Mouse (Mus musculus): Measurements from ENCODE around the gene Otud7b.

The Otud7b gene

DNA sequence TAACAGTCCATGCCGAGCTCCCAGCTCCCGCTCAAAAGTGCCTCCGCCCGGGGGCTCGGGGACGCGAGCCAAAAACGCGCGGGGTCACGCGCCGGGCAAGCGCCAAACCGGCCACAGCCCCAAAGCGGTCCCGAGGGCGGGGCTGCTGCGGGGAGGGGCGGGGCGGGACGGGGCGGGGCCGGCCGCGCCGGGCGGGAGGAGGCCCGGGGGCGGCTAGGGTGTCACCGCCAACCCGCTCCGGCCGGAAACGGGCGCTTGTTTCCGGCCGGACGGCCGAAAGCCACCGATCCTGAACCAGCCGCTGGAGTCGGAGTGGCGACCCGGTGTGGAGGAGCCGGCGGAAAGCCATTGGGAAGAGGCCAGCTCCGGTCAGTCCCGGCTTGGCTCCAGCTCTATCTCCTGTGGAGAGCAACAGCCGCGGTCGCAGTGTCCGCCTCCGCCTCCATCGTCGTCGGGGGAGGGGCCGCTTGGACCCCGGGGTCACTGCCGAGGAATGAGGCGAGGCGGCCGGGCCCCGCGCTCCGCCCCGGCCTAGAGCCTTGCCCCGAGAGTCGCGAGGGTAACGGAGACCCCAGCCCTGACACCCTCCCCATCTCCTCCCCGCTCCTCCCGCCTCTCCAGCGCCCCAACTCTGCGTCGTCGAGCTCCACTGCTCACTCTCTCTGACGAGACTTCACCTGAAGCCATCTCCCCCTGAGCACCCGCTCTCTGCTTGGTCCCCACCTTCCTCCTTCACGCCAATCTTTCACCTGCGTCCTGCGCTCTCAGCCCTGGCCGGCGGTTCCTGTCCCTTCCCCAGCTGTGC is at the start of gene Otud7b:
Gene Otud7b, plus strand, starts transcription at position 267 of the 805 bp plus-strand sequence.
- DNase-seq (ENCODE audit: low spot score in 2 of 2): peak; percentile 65 to 80

DNA sequence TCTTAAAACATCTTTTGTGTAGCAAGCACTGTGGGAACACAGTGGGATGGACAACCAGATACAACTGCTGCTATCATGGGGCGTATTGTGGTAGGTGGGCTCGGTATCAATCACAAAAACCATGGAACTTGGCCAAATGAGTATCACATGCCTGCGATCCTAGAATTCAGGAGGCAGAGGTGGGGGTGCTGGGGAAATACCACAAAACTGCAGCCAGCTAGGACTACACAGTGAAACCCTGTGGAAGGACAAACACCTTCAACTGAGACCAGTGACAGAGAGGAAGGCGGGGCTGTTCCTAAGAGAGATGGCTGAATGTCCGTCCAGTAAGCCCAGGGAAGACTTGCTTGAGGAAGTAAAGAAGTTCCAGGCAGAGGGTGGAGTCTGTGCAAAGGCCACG is 49.0 kb upstream of the Otud7b start:
- DNase-seq (ENCODE audit: low spot score in 2 of 2): no peak

DNA sequence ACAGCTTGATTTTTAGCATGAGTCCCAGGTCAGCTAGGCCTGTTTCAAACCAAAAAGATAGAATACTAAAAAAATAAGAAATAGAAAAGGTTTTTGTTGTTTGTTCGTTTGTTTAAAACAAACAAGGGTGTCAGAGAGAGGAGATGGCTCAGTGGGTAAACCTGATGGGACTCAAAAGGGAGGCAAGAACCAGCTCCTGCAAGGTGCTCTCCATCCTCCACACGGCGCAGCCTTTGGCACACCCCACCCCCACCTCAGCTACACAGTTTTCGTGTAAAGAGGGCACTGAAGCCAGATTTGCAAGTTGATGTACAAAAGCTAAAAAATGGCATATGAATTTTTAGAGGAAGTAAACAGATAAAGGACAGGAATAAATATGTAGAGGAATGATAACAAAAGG is 48.3 kb upstream of the Otud7b start:
- DNase-seq (ENCODE audit: low spot score in 2 of 2): no peak

DNA sequence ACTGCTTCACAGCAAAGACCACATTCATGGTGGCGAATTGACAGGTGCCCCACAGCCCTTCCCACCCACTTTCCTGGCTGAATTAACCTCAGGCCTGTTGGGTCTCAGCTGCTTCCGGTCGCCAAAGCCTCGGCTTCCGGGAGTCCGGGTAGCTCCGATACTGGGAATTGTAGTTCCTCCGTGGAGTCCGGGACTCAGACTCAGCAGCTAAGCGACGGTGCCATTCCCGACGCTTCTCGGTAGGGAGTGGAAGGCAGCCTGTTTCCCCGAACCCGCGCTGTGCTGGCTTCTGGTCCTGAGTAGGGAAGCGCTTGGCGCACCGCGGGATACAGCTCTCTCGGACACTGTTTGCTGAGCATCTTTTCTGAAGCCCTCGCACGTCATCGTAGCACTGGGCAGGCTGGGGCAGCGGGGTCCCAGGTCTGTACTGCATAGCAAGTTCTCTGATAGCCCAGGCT is 46.6 kb upstream of the Otud7b start:
- peak; percentile 78 to 79 for DNase-seq (ENCODE audit: low spot score in 2 of 2)

DNA sequence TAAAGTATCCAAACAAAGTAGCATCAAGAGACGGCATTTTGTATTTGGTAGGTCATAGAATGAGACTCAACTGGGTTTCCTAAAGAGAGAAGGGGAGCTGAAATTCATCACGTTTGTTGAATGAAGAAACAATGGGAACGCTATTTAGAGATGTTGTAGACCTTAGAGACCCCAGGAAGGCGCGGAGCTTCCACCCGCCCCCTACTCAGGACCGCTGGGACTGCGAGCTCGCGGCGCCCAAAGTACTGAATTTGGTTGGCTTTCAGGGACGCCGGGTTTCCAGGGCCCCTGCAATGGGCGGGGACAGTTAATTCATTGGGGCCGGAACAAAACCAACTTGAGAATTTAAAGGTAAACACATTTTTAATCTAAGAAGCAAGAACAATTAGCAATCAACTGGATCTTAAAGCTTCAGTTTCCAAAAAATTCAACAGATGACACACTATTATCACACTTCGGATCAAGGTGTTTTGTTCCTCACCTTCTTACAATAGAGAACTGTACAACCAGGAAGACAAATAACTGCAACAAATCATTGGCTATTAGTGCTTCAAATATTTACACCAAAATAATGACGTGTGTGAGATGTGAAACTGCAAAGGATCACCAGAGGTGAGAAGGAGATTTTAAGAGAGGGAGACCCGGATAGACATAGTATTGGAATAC is 46.0 kb upstream of the Otud7b start, which contains the start of gene Vps45:
Gene Vps45, minus strand, starts transcription at position 236 of the 666 bp plus-strand sequence.
- DNase-seq (ENCODE audit: low spot score in 2 of 2): peak; percentile 54 to 55

DNA sequence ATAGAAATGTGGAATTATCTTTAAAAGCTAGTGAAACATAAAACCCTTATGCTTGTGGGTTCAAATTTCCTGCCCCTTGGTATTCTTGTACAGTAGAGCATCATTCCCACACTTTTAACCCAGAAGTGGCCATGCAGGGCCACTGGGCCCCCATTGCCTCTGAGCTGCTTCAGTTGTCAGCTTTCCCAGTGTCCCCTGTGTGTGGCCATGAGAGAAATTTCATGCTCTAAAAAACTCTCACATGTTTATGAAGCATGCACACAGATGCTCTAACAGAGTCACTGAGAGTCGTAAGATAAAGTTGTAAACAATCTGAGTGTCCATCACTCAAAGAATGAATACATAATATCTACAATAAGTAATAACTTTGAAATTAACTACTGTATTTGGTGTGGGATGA is 44.2 kb upstream of the Otud7b start:
- no peak for DNase-seq (ENCODE audit: low spot score in 2 of 2)

DNA sequence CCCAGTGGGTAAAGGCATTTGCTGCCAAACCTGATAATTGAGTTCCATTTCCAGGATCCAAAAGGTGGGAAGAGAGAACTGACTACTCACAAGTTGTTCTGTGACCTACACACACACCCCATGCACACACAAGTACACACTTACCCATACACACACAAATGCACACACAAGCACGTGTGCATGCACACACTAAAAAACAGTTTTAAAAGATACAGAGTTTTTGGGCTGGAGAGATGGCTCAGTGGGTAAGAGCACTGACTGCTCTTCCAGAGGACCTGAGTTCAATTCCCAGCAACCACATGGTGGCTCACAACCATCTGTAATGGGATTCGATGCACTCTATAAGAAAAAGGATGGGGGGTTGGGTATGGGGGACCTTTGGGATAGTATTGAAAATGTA is 41.0 kb upstream of the Otud7b start:
- no peak for DNase-seq (ENCODE audit: low spot score in 2 of 2)

DNA sequence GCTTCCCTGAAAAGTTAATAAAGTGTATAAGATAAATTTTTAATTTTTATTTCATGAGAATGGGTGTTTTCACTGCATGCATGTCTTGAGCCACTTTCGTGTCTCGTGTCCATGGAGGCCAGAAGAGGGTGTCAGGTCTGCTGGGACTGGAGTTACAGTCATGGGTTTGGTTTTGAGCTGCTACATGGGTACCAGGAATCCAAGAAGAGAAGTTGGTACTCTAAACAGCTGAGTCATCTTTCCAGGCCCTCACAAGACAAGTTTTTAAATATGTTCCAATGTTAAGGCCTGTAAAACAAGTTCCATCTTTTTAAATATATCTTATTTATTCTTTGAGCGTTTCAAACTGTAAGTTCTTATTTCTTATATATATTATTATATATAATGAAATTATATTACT is 40.1 kb upstream of the Otud7b start:
- no peak for DNase-seq (ENCODE audit: low spot score in 2 of 2)

DNA sequence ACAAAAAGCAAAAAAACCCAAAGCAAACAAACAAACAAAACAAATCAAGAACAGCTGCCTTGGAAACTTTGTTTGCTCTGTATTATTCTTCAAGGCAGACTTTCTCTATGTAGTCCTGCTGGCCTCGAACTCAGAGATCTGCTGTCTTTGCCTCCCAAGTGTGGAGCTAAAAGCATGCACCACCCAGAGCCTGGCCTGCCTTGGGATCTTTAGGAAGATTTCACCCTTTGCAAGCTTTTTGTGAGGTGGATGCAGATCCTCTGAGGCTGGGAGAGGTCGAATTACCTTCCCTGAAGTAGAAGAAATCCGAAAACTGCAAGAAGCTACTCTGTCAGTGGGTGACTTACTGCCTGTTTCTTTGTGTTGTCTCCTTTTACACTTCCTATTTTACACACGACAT is 39.2 kb upstream of the Otud7b start:
- DNase-seq (ENCODE audit: low spot score in 2 of 2): no peak

DNA sequence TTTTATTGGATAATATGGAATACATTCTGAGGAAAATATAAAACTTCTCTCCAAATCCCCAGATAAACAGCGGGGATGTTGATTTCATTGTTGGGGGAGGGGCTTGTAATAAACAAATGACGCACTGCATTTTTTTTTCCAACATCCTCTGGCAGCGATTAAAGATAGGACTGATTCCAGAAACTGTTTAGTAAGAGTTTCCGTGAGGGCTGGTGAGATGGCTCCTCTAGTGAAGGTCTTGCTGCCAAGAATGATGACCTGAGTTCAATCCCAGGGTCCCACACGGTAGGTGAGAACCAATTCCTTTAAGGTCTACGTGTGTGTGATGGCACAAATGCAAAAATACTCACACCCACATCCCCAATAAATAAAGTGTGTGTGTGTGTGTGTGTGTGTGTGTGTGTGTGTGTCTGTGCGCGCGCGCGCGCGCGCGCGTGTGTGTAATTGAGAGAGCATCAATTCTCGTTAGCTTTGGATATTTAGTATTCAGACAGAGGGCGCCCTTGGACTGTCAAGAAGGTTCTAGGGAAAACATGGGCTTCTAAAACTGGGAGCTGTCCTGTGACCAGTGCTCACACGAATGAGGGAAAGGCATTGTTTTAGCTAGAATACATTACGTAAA is 38.5 kb upstream of the Otud7b start:
- peak; percentile 21 to 42 for DNase-seq (ENCODE audit: low spot score in 2 of 2)

DNA sequence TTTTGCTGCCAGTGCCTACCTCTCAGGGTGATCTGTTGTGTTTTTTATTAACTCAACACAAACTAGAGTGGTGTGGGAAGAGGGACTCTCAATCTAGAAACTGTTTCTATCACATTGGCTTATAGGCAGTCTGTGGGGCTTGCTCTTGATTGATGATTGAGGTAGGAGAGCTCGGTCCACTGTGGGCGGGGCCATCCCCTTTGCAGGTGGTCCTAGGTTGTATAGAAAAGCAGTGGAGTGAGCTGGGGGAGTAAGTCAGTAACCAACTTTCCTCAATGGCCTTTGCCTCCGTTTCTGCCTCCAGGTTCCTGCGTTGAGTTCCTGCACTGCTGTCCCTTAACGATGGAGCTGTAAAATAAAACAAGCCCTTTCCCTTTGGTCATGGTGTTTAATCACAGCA is 37.6 kb upstream of the Otud7b start:
- no peak for DNase-seq (ENCODE audit: low spot score in 2 of 2)

DNA sequence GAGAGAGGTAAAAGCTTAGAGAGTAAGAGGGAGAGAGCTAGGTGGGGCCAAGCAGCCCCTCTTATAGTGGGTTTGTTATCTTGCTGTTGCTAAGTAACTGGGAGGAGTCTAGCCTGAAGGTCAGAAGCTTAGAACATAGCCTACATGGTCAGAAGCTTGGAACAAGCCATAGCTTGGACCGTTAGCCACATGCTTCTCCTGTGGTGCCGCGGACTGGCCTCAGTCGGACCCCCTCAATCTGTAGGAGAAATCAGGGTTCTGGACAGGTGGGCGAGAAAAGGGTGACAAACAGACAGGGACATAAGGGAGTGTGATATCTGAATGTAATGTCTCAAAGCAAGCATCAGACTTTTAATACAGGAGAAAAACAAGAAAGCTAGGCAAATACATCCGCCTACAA is 35.3 kb upstream of the Otud7b start:
- no peak for DNase-seq (ENCODE audit: low spot score in 2 of 2)

DNA sequence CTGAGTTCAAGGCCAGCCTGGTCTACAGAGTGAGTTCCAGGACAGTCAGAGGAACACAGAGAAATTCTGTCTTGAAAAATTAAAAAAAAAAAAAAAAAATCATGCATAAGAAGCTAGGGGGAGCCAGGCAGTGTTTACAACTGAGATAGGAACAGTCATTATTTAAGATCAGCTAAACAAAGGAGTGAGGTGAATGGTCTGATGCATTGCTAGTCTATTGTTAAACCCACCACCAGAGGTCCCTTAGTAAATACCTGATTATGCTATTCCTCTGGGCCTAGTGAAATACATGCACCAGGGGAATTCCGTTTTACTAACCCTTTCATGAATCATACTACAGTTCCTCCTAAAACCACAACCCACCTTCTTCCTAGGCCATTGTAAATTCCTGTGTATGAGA is 34.8 kb upstream of the Otud7b start:
- DNase-seq (ENCODE audit: low spot score in 2 of 2): no peak

DNA sequence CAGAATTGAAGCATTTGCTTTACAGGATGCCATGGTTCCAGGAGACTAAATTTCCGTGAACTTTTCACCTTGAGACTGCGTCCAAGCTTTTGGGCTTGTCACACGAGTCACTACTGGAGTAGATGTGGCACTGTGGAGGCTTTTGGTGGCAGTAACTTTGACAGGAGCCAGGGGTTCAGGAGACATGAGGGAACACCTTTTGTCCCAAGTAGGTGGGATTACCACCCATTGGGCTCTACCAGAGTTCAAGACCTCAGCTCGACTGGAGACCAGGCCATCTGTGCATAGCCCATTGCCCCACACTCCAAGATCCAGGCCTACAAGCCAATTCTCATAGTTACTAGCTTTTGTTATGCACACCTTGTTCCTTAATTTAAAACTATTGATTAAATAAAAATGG is 34.1 kb upstream of the Otud7b start:
- DNase-seq (ENCODE audit: low spot score in 2 of 2): no peak

DNA sequence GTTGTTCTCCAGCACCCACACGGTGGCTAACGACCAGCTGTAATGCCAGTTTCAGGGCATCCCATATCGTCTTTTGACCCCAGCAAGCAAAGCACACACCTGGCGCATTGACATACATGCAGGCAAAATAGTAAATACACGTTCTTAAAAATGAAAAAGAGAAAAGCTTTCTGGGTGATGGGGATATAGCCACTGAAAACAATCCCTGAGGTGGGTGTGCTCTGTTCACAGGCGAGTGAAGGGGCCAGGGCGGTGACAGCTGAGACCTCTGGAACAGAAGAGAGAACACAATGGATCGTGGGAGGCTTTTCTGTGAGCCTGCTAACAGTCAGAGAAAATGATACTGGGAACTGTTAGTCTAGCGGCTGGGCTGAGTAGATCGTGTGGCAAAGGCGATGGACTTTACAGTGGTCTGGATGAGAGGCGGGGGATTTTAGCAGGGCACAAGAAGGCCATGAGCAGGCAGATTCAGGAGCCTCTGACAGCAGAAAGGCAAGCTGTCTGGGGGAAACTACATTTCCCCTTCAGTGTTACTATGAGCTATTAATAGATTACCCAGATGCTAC is 31.3 kb upstream of the Otud7b start:
- DNase-seq (ENCODE audit: low spot score in 2 of 2): no peak

DNA sequence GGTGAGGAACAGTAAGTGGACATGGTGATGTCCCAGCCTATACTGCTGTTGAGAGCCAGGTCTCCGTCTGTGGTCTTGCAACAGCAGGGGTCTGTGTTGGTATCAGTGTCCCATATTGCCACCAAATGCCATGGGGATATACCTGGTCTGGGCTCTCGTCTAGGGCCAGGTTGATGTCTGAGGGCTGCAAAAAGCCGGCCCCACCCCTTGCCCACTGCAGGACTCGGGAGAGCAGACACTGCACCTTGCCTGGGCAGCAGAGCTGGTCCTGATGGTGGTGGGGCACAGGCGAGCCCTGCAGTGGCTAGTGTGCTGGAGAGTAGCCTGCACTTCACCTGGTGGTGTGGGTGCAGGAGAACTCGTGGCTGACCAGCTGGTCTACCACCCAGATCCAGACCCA is 26.3 kb upstream of the Otud7b start:
- DNase-seq (ENCODE audit: low spot score in 2 of 2): no peak

DNA sequence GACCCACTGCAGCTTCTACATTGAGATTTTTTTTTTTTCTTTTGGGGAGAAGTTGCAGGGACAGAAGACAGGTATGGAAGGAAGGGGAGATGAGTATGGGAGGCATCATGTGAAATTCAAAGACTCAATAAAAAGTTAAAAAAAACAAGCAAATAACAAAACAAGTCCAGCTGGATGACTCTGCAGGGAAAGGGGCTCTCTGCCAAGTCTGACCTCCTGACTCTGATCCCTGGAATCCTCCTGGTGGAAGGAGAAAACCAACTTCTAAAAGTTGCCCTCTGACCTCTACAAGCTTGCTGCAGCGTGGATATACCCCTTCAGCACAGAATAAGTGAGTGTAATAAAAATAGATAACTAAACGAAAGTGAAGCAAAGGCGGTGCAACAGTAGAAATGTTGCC is 25.6 kb upstream of the Otud7b start:
- DNase-seq (ENCODE audit: low spot score in 2 of 2): no peak

DNA sequence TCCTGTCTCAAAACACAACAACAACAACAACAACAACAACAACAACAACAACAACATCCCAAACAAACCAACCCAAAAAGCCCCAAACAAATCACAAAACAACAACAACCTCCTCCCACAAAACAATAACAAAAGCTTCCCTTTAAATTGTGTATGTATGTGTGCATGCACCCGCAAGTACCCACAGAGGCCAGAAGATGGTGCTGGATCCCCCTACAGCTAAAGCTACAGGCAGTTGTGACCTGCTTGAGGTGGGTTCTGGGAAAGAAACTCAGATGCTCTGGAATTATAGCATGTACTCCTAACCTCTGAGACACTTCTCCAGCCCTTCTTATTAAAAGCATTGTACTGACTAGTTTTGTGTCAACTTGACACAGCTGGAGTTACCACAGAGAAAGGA is 23.3 kb upstream of the Otud7b start:
- DNase-seq (ENCODE audit: low spot score in 2 of 2): no peak

DNA sequence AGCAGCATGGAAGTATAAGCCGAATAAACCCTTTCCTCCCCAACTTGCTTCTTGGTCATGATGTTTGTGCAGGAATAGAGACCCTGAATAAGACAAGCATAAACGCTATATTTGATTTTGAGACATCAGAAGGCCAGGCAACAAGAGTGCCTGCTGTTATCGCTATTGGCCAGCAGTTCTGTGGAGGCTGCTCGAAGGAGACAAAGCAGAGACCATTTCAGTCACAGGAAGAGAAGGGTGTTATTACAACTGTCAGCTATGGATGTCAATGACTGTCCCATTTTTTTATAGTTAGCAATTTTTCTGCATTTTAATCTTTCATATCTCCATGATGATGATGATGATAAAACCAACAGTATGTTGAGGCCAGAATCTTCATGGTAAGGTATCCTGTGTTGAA is 22.7 kb upstream of the Otud7b start:
- DNase-seq (ENCODE audit: low spot score in 2 of 2): no peak

DNA sequence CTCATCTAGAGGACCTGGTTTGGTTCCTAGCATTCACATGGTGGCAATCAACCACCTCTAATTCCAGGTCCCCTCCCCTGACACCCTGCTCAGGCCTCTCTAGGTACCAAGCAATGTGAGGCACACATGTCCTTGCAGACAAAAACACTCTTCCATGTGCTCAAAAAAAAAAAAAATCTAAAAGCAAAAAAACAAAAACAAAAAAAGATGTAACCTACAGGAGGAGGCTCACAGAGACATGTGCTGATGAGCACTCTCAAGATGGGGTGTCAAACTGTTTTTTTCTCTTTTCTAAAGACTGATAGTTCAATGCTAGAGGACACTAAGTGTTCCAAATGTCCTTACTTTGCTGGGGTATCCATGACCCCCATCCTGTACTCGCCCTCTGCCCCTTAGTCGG is 22.2 kb upstream of the Otud7b start:
- no peak for DNase-seq (ENCODE audit: low spot score in 2 of 2)

DNA sequence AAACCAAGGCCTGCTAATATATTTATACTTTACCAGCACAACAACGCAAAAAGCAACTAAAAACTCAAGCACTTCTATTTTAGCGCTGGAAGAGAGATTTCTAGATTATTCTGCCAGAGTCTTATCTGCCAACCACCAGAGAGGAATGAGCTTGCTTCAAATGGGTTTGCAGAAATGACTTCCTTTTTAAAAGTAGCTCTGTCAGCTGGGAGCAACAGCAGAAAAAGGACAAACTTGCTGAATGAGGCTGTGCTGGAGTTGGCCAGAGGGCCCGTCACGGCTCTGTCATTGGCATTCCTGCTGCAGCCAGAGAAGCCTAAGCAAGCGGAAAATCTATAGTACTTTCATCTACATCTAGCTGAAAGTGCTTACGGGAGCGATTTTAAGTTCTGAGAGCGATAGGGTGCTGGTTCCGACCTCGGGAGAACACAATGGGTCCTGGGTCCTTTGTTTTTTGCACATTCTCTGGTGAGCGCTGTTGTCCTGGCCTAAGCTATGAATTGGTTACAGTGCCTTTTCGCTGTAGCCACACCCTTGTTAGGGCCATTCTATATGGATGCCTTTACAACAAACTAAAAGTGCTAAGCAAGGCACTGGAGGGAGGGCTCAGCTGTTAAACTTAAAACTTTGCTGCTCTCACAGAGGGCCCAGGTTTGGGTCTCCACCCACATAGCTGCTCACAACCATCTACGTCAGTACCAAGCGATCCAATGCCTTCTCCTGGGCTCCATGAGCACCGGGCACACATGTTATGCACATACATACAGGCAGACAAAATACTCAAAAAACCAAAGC is 21.4 kb upstream of the Otud7b start:
- no peak for DNase-seq (ENCODE audit: low spot score in 2 of 2)
